Mouse (Mus musculus): ENCODE measurements around the gene Zfp398. TPM values are rescaled to one million over a fixed set of nuclear protein-coding genes. Genes with fewer than 3 reads are reported as not detected.

Zfp398 gene
- total RNA-seq, 2 experiments from 2014 or later = 19.3 to 19.6 TPM

Small RNA genes lying within 50 kb of the gene (microRNA-seq; reads per million reads assigned to microRNA genes)
- gene Mir704 = 0.34 to 0.50 reads per million in 2 experiments

Other genes with a start within 250 kb of the Zfp398 start
- gene Ezh2, start 240.3 kb upstream of the Zfp398 start, total RNA-seq (2021) = 10 to 100 TPM; 12.4 to 13.1 TPM
- 10 to 100 TPM; 67.1 to 71.1 TPM for gene Pdia4, start 22.2 kb upstream of the Zfp398 start, total RNA-seq (2021)
- gene Zfp786, start 4.8 kb upstream of the Zfp398 start, total RNA-seq (2021) = 1 to 10 TPM; 4.9 to 5.0 TPM
- gene Zfp282, start 41.5 kb downstream of the Zfp398 start, total RNA-seq (2021) = 10 to 100 TPM; 15.5 to 16.4 TPM
- gene Zfp212, start 84.8 kb downstream of the Zfp398 start, total RNA-seq (2021) = 10 to 100 TPM; 15.0 to 17.4 TPM
- 10 to 100 TPM; 19.4 to 19.7 TPM for gene Zfp956, start 117.7 kb downstream of the Zfp398 start, total RNA-seq (2021)
- 10 to 100 TPM; 30.4 to 40.0 TPM for gene Zfp777, start 213.2 kb downstream of the Zfp398 start, total RNA-seq (2021)